Mouse (Mus musculus): Measurements from ENCODE around the gene Trat1. TPM values are rescaled to one million over a fixed set of nuclear protein-coding genes. Genes with fewer than 3 reads are reported as not detected.

Trat1 gene
- total RNA-seq (2021), result 1 to 10 TPM in 1 of 2 experiments, under 1 TPM in 1; 0.17 to 1.5 TPM
- long read RNA-seq, experiment 1, full-length matches to known transcripts, result 2 of 4 reads
- long read RNA-seq, experiment 1, partial matches to known transcripts, result 0 of 4 reads
- long read RNA-seq, experiment 1, other reads (novel, unspliced or antisense), result 2 of 4 reads
- long read RNA-seq, experiment 2, result 0 reads

GRCm38 (mm10) chr16:48771971-48772445 lies at the start of gene Trat1:
TSS of gene Trat1 (minus strand) at chr16:48772021.
- intact Hi-C loops (cut with DNase I), result no loop called here

GRCm38 (mm10) chr16:48818524-48818923 lies 46.7 kb upstream of the Trat1 start:
- no peak for DNase-seq
- intact Hi-C loops (cut with DNase I), result no loop called here

More at GRCm38 (mm10) chr16:48771971-48772445, at the start of gene Trat1:
- no peak for DNase-seq

- intact Hi-C loops (cut with DNase I), result no loop called here
- DNase-seq, result no peak
Measured at GRCm38 (mm10) chr16:48816695-48817094, 44.9 kb upstream of the Trat1 start, which contains the start of gene Retnlb. TSS of gene Retnlb (plus strand) at chr16:48816856.

- intact Hi-C loops (cut with DNase I), result no loop called here
- no peak for DNase-seq
Measured at GRCm38 (mm10) chr16:48811881-48812436, 40.1 kb upstream of the Trat1 start.

- intact Hi-C loops (cut with DNase I), result no loop called here
- DNase-seq, result no peak
Measured at GRCm38 (mm10) chr16:48809374-48809773, 37.6 kb upstream of the Trat1 start.

GRCm38 (mm10) chr16:48806521-48806920 lies 34.7 kb upstream of the Trat1 start:
- intact Hi-C loops (cut with DNase I), result no loop called here
- no peak for DNase-seq

GRCm38 (mm10) chr16:48805412-48805811 lies 33.6 kb upstream of the Trat1 start:
- DNase-seq, result no peak
- intact Hi-C loops (cut with DNase I), result no loop called here

GRCm38 (mm10) chr16:48800906-48801305 lies 29.1 kb upstream of the Trat1 start:
- intact Hi-C loops (cut with DNase I), result no loop called here
- no peak for DNase-seq

- DNase-seq, result no peak
- intact Hi-C loops (cut with DNase I), result no loop called here
Measured at GRCm38 (mm10) chr16:48799470-48799869, 27.6 kb upstream of the Trat1 start.

- intact Hi-C loops (cut with DNase I), result no loop called here
- DNase-seq, result no peak
Measured at GRCm38 (mm10) chr16:48798285-48798684, 26.5 kb upstream of the Trat1 start.

- DNase-seq, result no peak
- intact Hi-C loops (cut with DNase I), result no loop called here
Measured at GRCm38 (mm10) chr16:48788704-48789185, 16.9 kb upstream of the Trat1 start.

GRCm38 (mm10) chr16:48786258-48786657 lies 14.4 kb upstream of the Trat1 start:
- intact Hi-C loops (cut with DNase I), result no loop called here
- DNase-seq, result no peak

- no peak for DNase-seq
- intact Hi-C loops (cut with DNase I), result no loop called here
Measured at GRCm38 (mm10) chr16:48777254-48777653, 5.4 kb upstream of the Trat1 start.

GRCm38 (mm10) chr16:48769183-48769582 lies 2.6 kb downstream of the Trat1 start:
- intact Hi-C loops (cut with DNase I), result no loop called here
- DNase-seq, result no peak

- no peak for DNase-seq
- intact Hi-C loops (cut with DNase I), result no loop called here
Measured at GRCm38 (mm10) chr16:48760643-48761481, 11.0 kb downstream of the Trat1 start.

- DNase-seq, result no peak
- intact Hi-C loops (cut with DNase I), result no loop called here
Measured at GRCm38 (mm10) chr16:48750145-48750827, 21.5 kb downstream of the Trat1 start.

- intact Hi-C loops (cut with DNase I), result no loop called here
- DNase-seq, result no peak
Measured at GRCm38 (mm10) chr16:48745418-48745817, 26.4 kb downstream of the Trat1 start.

GRCm38 (mm10) chr16:48745011-48745410 lies 26.8 kb downstream of the Trat1 start:
- intact Hi-C loops (cut with DNase I), result no loop called here
- no peak for DNase-seq

GRCm38 (mm10) chr16:48741549-48741948 lies 30.3 kb downstream of the Trat1 start:
- no peak for DNase-seq

GRCm38 (mm10) chr16:48739974-48740373 lies 31.8 kb downstream of the Trat1 start:
- no peak for DNase-seq
- intact Hi-C loops (cut with DNase I), result no loop called here

More at GRCm38 (mm10) chr16:48741549-48741948, 30.3 kb downstream of the Trat1 start:
- intact Hi-C loops (cut with DNase I), result no loop called here

- DNase-seq, result no peak
- intact Hi-C loops (cut with DNase I), result no loop called here
Measured at GRCm38 (mm10) chr16:48738429-48738828, 33.4 kb downstream of the Trat1 start.

All from heart, postnatal 14 days (tissue).